Mouse (Mus musculus) cerebellum, adult 2 months (tissue): ENCODE measurements at regions not wholly inside any gene's neighbourhood (a gene's known extent, or its start where the extent isn't known, plus 50 kb on each side); places are given as distances from the start of the nearest gene placed in this dataset.

ENCODE experiments used
- CTCF ChIP-seq: fragments of 200-500 bp; IDR thresholded peaks from 2 replicates; pipeline ENCODE4 v1.5.1; 2011; ENCODE audit warnings: low read depth, mild to moderate bottlenecking, control low read depth, low read length, moderate library complexity, borderline replicate concordance; ENCODE audit not compliant: insufficient read depth
- POLR2A ChIP-seq: fragments of 200-500 bp; IDR thresholded peaks from 2 replicates; pipeline ENCODE4 v1.6.1; 2011; ENCODE audit warnings: low read length, control low read depth, borderline replicate concordance; ENCODE audit not compliant: insufficient read depth

- TF ChIP-seq CTCF (no peak), POLR2A (no peak)
These were observed 139.8 kb upstream of the Gm9833 start for GRCm38 (mm10) chr3:9948114-9948513.
